Mouse (Mus musculus) v-Abl transformed pro-B cells (cell line): ENCODE measurements around the gene Atad5.

Experiments
- in situ Hi-C, 2 experiments: fragments of 400-800 bp; cut with MboI; formaldehyde crosslinking; loops; one replicate each; pipeline ENCODE4 v1.15.1; 2025; ENCODE audit not compliant: unreplicated experiment in 2 of 2

The Atad5 gene

DNA sequence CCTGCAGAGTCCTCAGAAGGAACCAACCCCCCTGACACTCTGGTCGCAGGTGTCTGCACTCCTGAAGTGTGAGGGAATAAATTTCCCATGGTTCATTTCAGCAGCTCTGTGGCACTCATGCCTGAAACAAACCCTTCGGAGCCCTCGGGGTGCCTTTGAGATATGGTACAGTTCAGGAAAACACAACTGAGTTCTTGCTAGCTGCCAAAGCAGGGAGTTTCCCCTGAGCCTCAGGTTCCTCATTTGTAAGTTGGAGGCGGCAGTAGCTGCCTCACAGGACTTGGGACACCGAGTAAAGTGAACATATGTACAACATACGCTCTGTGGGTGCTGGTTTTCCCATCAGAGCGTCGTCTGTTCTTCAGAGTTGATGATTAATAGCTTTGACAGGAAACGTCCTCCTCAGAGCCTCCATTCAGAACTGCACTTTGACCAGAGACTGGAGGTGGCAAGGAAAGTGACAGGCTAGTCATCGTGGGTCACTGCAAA is 56.6 kb downstream of the Atad5 start:
- in situ Hi-C loops = loop anchor here in 1 of 2 experiments (10.0 kb wide), 1 partner anchor 101 kb away; no protein-coding TSS in a partner anchor

GRCm38 (mm10) chr11:80147748-80148147 is 58.5 kb downstream of the Atad5 start:
- in situ Hi-C loops = loop anchor here in 1 of 2 experiments (10.0 kb wide), 1 partner anchor 103 kb away; no protein-coding TSS in a partner anchor

- in situ Hi-C loops = loop anchor here in 1 of 2 experiments (10.0 kb wide), 1 partner anchor 104 kb away; no protein-coding TSS in a partner anchor
Observed at GRCm38 (mm10) chr11:80148313-80148712, 59.1 kb downstream of the Atad5 start.

DNA sequence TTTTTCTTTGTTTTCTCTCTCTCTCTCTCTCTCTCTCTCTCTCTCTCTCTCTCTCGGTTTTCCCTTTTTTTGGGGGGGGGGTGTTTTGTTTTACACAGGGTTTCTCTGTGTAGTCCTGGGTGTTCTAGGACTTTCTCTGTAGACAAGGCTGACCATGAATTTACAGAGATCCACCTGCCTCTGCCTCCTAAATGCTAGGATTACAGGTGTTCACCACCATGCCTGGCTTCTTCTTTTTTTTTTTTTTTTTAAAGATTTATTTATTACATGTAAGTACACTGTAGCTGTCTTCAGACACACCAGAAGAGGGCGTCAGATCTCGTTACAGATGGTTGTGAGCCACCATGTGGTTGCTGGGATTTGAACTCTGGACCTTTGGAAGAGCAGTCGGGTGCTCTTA is 59.8 kb downstream of the Atad5 start:
- in situ Hi-C loops = loop anchor here in 1 of 2 experiments (10.0 kb wide), 1 partner anchor 104 kb away; no protein-coding TSS in a partner anchor

DNA sequence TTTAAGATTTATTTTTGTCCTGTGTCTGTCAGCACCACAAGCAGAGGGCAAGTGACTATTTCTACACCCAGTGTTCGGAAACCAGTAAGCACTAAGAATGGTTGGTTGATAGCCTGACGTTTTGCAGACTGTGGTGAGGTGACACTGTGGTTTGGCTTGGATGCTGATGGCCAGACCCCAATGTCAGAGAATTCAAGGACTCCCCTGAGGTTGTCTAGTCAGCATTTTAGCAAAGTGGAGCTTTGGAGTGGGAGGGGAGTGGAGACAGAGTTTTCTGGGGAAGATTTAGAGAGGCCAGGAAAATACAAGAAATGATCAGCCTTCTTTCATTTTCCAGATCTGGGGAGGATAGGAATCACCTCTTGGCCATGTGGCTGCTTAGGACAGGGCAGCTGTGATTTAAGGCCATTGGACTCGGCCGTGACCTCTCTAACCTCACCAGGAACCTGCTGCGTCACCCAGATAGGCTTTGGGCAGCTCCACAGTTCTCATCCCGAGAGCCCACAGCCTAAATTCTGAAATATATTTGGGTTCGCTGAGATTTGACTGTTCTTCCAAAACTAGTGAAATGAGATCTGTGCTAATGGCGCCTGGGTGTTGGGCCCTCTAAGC is 60.3 kb downstream of the Atad5 start:
- in situ Hi-C loops = loop anchor here in 1 of 2 experiments (10.0 kb wide), 1 partner anchor 105 kb away; no protein-coding TSS in a partner anchor

GRCm38 (mm10) chr11:80150566-80150965 is 61.4 kb downstream of the Atad5 start:
- in situ Hi-C loops = no loop called here

- in situ Hi-C loops = no loop called here
Observed at GRCm38 (mm10) chr11:80151541-80151940, 62.3 kb downstream of the Atad5 start.

GRCm38 (mm10) chr11:80152376-80152775 is 63.2 kb downstream of the Atad5 start:
- in situ Hi-C loops = no loop called here

GRCm38 (mm10) chr11:80153857-80154495 is 64.8 kb downstream of the Atad5 start, which contains the start of gene Adap2:
Gene Adap2, plus strand, starts transcription at chr11:80154105.
- in situ Hi-C loops = no loop called here

DNA sequence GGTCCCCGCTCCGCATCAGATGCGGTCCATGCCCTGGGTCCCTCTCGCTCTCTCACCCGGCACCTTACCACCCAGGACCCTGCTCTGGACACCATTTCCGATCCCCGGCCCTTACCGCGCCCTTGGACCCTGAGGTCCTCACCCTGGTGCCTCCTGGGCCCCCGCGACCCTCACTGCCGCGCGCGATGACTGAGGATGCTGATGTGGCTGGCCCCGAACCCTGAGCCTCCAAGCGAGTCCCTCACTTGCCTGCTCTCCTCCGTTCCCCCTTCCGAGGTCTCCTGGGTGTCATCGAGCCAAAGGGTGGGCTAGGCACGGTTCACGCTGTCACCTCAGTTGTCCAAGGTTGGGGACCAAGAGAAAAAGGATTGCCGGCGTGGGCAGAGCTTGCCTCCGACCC is 65.3 kb downstream of the Atad5 start:
- in situ Hi-C loops = no loop called here

DNA sequence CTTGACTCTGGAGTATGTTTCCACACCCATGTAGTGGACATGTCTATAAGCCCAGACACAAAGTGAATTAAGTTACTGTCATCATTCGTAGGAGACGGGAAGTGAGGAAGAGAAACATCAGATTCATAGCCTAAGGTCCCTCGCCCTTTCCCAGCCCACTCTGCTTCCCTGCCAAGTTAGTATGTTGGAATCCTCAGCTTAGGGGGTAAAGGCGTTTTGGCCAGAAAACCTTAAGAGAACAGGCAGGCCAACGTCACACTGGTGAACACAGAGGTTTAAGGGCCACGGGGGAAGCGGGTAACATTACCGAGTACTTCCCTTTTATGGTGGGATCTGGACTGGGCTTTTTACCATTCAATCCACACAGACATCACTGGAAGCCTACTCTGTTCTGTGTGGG is 66.3 kb downstream of the Atad5 start:
- in situ Hi-C loops = no loop called here

DNA sequence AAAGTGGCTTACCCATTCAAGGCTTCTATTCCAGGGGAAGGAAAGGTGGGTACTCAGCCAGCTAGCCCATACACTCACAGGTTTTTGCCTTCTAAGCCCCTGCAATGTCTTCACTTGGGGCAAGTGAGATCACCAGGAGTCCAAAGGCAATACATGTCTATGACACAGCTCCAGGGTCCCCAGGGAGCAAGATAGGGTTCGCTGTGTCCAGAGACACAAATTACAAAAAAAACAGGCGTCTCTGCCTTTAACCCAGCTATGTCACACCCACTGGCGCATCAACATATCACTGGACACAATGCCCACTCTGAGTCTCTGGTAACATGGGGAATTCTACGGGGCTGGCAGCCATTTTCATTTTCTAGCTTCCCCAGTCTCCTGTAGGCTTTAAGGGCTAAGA is 66.8 kb downstream of the Atad5 start:
- in situ Hi-C loops = no loop called here

DNA sequence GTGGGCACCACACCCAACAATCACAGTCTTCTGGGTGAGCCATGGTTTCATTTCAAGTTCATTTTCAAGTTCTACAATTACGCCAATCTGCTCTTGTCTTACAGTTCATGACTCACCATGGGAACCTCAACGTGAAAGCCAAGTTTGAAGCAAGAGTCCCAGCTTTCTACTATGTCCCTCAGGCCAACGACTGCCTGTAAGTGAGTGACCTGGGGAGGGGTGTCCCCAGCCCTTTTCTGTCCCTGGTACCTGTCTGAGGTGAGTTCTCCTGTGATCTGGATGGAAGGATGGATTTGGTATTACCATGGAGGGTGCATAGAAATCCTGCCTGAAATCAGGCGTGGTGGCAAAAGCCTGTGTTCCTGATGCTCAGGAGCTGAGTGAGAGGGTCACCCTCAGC is 67.6 kb downstream of the Atad5 start:
- in situ Hi-C loops = no loop called here

DNA sequence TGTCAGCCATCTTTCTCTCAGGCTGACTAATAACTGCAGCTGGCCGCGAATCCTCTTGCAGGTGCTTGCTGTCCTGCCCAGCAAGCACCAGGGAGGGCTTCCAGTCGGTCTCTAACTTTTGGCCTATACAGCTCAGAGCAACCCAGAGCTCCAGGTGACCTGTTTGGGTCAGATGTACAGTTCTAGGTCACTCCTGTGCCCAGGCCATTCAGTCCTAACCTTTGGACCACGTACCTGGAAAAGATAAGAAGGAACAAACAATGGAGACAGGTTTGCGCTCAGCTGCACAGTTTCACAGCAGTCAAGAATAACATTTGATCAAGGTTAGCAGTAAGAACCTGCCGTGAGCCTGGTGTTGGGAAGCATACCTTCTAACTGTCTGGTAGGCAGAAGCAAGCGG is 69.8 kb downstream of the Atad5 start:
- in situ Hi-C loops = no loop called here

DNA sequence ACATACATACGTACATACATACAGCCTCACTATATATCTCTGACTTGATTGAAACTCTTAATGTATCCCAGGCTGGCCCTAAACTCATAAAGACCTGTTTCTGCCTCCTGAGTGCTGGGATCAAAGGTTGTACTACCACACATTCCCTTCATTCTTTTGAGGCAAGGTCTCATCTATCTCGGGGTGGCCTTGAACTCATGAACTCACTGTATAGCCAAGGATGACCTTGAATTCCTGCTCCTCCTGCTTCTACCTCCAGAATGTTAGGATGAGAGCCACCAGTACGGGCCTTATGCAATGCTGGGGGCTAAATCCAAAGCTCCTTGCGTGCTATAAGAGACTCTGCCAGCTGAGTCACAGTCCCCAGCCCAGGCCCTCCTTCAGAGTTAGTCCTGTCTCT is 71.8 kb downstream of the Atad5 start:
- in situ Hi-C loops = no loop called here

DNA sequence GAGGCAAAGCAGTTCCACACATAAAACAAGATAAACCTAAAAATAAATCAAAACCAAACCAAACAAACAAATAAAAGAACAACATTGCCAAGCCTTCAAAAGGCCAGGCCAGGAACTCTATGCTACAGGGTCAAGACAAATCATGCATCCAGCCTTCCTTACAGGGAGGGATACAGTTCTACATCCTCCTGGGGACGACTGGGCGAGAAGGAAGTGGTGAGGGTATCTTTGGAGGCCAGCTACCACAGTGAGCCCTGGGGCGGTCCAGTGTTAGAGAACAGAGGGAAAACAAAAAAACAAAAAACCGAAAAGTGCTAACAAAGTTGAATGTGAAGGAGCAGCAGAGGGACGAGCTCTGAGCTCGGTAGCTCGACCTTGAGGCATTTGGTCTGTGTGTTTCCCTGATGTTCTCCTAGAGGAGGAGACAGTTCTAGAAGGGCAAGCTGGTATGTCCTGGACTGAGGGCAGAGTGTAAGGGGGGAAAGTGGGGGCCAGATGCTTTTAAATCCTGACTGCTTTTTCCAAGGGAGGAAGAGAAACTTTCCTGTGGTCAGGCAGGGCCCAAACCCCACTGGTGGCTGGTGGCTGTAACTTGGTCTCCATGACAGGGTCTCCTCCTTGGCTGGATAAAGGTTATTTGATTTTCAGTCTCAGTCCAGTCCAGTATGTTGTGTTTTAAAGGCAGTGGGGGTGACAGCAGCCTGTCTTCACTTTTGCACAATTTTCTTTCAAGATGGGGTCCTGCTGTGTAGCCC is 74.3 kb downstream of the Atad5 start:
- in situ Hi-C loops = no loop called here

GRCm38 (mm10) chr11:80164224-80164623 is 75.0 kb downstream of the Atad5 start:
- in situ Hi-C loops = no loop called here

DNA sequence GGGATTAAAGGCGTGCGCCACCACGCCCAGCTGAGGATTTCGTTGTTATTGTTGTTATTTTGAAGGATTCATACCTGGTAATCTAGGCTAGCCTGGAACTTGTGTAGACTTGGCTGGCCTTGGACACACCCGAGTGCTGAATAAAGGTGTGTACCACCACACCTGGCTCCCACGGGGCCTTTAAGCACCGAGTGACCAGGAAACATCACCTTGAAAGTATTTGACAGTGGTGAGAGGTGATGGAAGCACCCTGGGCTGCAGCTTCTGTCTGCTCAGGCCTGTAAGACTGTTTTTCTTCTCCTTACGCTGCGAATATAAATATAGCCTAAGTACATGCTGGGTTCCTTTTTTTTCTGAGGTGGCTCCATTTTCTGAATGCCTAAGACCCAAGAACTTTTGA is 78.9 kb downstream of the Atad5 start:
- in situ Hi-C loops = no loop called here

DNA sequence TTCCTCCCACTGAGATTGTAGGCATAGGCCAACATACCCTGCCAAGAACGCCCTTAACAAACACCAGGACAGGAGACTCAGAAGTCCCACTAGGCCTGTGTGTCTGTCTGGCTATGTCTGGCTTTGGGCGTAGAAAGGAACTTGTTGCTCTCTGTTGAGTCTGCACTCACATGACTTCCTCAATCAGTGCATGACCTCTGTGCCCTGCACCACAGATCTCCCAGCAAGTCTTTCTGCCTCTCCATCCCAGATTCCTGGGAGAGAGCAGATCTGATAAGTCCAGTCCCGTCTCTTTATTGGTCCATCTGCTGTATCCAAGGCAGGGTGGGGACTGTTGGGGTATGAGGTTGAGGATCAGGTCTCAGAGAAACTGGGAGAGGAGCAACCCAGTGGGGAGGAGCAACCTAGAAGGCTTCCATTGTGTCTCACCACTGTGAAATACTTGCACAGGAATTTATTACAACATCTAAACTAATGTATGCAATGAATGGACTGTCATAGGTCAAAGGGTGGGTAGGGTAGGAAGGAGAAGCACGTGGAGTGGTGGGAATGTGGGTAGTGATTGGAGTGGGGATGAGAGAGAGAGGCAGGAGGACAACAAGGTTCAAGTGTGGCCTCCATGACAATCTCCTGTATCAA is 79.5 kb downstream of the Atad5 start:
- in situ Hi-C loops = no loop called here

- in situ Hi-C loops = no loop called here
Observed at GRCm38 (mm10) chr11:80169629-80170028, 80.4 kb downstream of the Atad5 start.

- in situ Hi-C loops = no loop called here
Observed at GRCm38 (mm10) chr11:80170351-80170750, 81.2 kb downstream of the Atad5 start.
